Mouse (Mus musculus): ENCODE data around the gene Gsto1. TPM values are rescaled to one million over a fixed set of nuclear protein-coding genes. Genes with fewer than 3 reads are reported as not detected.

The Gsto1 gene
- polyA plus RNA-seq, 1 experiment from 2014 or later: 229 TPM

DNA sequence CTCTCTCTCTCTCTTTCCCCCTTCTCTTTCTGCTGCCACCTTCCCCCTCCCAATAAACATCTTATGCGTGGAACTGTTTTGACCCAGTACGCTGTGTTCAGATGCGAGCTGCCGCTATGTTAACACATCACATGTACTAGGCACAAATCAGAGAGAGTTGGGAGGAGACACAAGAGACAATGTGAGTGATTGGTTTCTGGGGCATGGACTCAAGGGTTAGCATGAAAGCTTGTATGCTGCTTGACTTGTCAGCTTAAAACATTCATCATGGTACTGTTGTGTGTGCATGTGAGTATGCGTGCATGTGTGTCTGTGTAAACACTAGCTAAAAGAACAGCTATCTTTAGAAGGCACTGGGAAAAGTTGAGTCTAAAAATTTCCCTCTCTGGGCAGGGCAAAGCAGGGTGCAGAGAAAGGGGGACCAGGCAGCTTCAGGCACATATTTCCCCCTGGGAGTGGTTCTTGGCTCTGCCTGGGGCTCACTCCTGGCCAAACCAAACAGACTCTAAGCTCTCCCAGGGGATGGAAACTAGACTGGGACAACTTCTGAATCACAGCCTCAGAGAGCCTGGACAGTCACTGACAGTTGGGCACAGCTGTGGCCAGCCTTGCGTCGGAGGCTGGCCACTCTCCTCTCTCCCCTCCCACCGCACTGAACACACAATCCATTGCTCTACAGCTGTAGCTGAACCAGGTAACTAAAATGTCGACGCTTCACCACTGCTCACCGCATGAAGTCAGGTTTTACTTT, 37.0 kb downstream of the Gsto1 start:
- H3K4me1 ChIP-seq (replicated peaks): peaks cover 20% of the 10 kb centered on the region
- H3K4me3 ChIP-seq (replicated peaks): no peak overlapping the region
- peaks cover 46% of the 10 kb centered on the region for H3K36me3 ChIP-seq
- 78% methylated on average over 11 of the region's 11 CpGs for WGBS
- no peak overlapping the region for H3K9ac ChIP-seq (replicated peaks)
- H3K9me3 ChIP-seq: 0 out of 2 replicates have a peak, but pooled peaks cover 3% of the 10 kb centered on the region
- no peak overlapping the region for H3K4me2 ChIP-seq
- H3K27me3 ChIP-seq: no peaks in the 10 kb centered on the region
- ATAC-seq (ENCODE audit: insufficient number of reproducible peaks, insufficient read depth, low FRiP score, low TSS enrichment, low read depth): no peak
- no peak overlapping the region; the same call in 1 of the 2 replicates for H3K27ac ChIP-seq

DNA sequence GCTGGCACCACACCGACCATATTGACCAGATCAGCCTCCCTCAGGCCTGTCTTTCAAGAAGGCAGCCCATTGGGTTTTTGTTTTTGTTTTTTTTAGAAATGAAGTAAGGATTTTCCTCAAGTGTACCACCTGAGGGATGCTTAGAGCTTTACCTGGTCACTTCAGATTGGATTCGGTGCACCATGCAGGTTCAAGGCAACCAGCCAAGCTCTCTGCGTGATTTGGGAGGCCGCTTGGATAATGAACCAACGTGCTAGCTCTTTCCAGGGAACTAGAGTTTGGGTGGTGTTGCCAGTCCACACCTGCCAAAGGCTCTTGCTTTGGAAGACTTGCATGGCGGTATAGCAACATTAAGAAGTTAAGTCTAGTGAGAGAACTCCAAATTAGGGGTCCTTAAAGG, 38.3 kb downstream of the Gsto1 start:
- Histone ChIP-seq H3K36me3 (peaks cover 59% of the 10 kb centered on the region), H3K27me3 (no peaks in the 10 kb centered on the region), H3K9me3 (0 out of 2 replicates have a peak, but pooled peaks cover 3% of the 10 kb centered on the region), H3K4me3 (replicated peaks) (no peak overlapping the region), H3K9ac (replicated peaks) (no peak overlapping the region), H3K27ac (no peak overlapping the region), H3K4me2 (no peak overlapping the region), H3K4me1 (replicated peaks) (peaks cover 17% of the 10 kb centered on the region)
- no peak for ATAC-seq (ENCODE audit: insufficient number of reproducible peaks, insufficient read depth, low FRiP score, low TSS enrichment, low read depth)
- 92% methylated on average over 6 of the region's 6 CpGs for WGBS

GRCm38 (mm10) chr19:47898472-47899079, 43.8 kb downstream of the Gsto1 start:
- Histone ChIP-seq H3K9me3 (no peaks in the 10 kb centered on the region), H3K36me3 (peaks cover 63% of the 10 kb centered on the region), H3K9ac (replicated peaks) (no peak overlapping the region), H3K27me3 (no peaks in the 10 kb centered on the region), H3K27ac (no peak overlapping the region), H3K4me2 (no peak overlapping the region), H3K4me3 (replicated peaks) (no peak overlapping the region), H3K4me1 (replicated peaks) (peaks cover 32% of the 10 kb centered on the region)
- 81% methylated on average over 8 of the region's 8 CpGs for WGBS
- no peak for ATAC-seq (ENCODE audit: insufficient number of reproducible peaks, insufficient read depth, low FRiP score, low TSS enrichment, low read depth)

GRCm38 (mm10) chr19:47900012-47900411, 45.2 kb downstream of the Gsto1 start:
- H3K4me2 ChIP-seq: no peak overlapping the region
- H3K4me1 ChIP-seq (replicated peaks): peaks cover 40% of the 10 kb centered on the region
- ATAC-seq (ENCODE audit: insufficient number of reproducible peaks, insufficient read depth, low FRiP score, low TSS enrichment, low read depth): no peak
- 75% methylated on average over 6 of the region's 6 CpGs for WGBS
- H3K9me3 ChIP-seq: no peaks in the 10 kb centered on the region
- H3K27ac ChIP-seq: no peak overlapping the region
- H3K36me3 ChIP-seq: peaks cover 52% of the 10 kb centered on the region
- H3K27me3 ChIP-seq: no peaks in the 10 kb centered on the region
- H3K9ac ChIP-seq (replicated peaks): no peak overlapping the region
- H3K4me3 ChIP-seq (replicated peaks): no peak overlapping the region

GRCm38 (mm10) chr19:47900558-47900957, 45.8 kb downstream of the Gsto1 start:
- no peaks in the 10 kb centered on the region for H3K27me3 ChIP-seq
- peaks cover 46% of the 10 kb centered on the region for H3K36me3 ChIP-seq
- WGBS: 86% methylated on average over 10 of the region's 10 CpGs
- no peak for ATAC-seq (ENCODE audit: insufficient number of reproducible peaks, insufficient read depth, low FRiP score, low TSS enrichment, low read depth)
- no peak overlapping the region for H3K27ac ChIP-seq
- no peak overlapping the region for H3K4me3 ChIP-seq (replicated peaks)
- peaks cover 45% of the 10 kb centered on the region for H3K4me1 ChIP-seq (replicated peaks)
- H3K9ac ChIP-seq (replicated peaks): no peak overlapping the region; the same call in 1 of the 2 replicates
- H3K9me3 ChIP-seq: no peaks in the 10 kb centered on the region
- H3K4me2 ChIP-seq: no peak overlapping the region

DNA sequence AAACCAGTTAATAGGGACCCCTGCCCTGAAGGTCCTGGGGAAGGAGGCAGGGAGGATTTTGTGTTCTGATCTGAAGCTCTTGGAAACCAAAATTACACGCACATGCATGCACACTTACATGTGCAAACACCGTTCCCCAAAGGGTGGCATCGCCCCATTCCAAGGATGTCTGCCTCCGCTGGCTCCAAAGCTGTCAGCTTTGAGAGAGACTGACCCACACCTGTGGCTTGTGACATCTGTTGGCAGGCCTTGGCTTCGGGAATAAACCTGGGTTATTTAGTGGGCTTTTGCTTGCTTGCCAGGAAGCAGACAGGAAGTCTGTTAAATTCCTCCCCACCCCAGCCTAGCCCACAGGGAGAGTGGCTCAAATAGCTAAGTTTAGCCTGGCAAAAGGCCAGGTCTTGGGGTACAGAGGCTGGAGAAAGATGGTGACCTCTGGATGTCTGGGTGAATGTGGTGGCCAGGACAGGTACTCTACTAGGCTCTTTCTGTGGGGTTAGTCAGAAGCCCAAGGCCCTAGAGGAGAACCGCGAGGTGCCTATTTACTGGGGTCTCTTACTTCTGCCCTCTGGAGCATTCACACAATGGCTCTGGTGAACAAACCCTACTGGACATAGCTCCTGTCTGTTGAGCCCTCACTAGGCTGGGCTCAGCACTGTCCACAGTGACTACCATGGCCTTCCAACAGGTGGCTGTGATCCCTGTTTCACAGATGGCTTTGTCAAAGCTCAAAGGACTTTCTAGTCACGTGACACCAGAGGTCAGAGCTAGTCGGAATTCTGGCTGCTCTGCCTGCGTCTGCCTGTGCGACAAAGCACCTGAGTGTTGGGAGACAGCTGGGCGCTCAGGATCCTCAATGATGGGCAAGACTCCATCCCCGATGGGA, 47.8 kb downstream of the Gsto1 start:
- H3K4me2 ChIP-seq: peak overlapping the region; percentile 33
- peak overlapping the region; percentile 86 for H3K27ac ChIP-seq
- H3K9me3 ChIP-seq: no peaks in the 10 kb centered on the region
- 50% methylated on average over 13 of the region's 13 CpGs for WGBS
- no peak overlapping the region for H3K4me3 ChIP-seq (replicated peaks)
- peaks cover 33% of the 10 kb centered on the region for H3K36me3 ChIP-seq
- H3K9ac ChIP-seq (replicated peaks): no peak overlapping the region
- ATAC-seq (ENCODE audit: insufficient number of reproducible peaks, insufficient read depth, low FRiP score, low TSS enrichment, low read depth): peak; percentile 29
- peaks cover 47% of the 10 kb centered on the region for H3K4me1 ChIP-seq (replicated peaks)
- no peaks in the 10 kb centered on the region for H3K27me3 ChIP-seq

- Histone ChIP-seq H3K9me3 (no peaks in the 10 kb centered on the region), H3K27ac (peak overlapping the region; percentile 86; the same call in 1 of the 2 replicates), H3K4me2 (0 out of 2 replicates have a peak overlapping the region, but pooled peaks have one; percentile 4), H3K9ac (replicated peaks) (0 out of 2 replicates have a peak overlapping the region, but pooled peaks have one; percentile 12), H3K4me1 (replicated peaks) (peaks cover 54% of the 10 kb centered on the region), H3K27me3 (no peaks in the 10 kb centered on the region), H3K4me3 (replicated peaks) (no peak overlapping the region), H3K36me3 (peaks cover 24% of the 10 kb centered on the region; the same call in 1 of the 2 replicates)
- WGBS: 63% methylated on average over 4 of the region's 4 CpGs
- ATAC-seq (ENCODE audit: insufficient number of reproducible peaks, insufficient read depth, low FRiP score, low TSS enrichment, low read depth): no peak
Measured at GRCm38 (mm10) chr19:47903679-47904078, 48.9 kb downstream of the Gsto1 start.

- peaks cover 18% of the 10 kb centered on the region; the same call in 1 of the 2 replicates for H3K36me3 ChIP-seq
- ATAC-seq (ENCODE audit: insufficient number of reproducible peaks, insufficient read depth, low FRiP score, low TSS enrichment, low read depth): no peak
- H3K4me1 ChIP-seq (replicated peaks): peaks cover 67% of the 10 kb centered on the region
- no peaks in the 10 kb centered on the region for H3K27me3 ChIP-seq
- H3K9me3 ChIP-seq: no peaks in the 10 kb centered on the region
- no peak overlapping the region for H3K4me2 ChIP-seq
- WGBS: 96% methylated on average over 4 of the region's 4 CpGs
- H3K27ac ChIP-seq: peak overlapping the region; percentile 12; the same call in 1 of the 2 replicates
- 0 out of 2 replicates have a peak overlapping the region, but pooled peaks have one; percentile 8 for H3K9ac ChIP-seq (replicated peaks)
- no peak overlapping the region for H3K4me3 ChIP-seq (replicated peaks)
Measured at GRCm38 (mm10) chr19:47905081-47905480, 50.3 kb downstream of the Gsto1 start.

GRCm38 (mm10) chr19:47905603-47906002, 50.8 kb downstream of the Gsto1 start:
- Histone ChIP-seq H3K4me2 (no peak overlapping the region), H3K27ac (0 out of 2 replicates have a peak overlapping the region, but pooled peaks have one; percentile 12)
- 92% methylated on average over 5 of the region's 5 CpGs for WGBS

GRCm38 (mm10) chr19:47907596-47907995, 52.8 kb downstream of the Gsto1 start:
- Histone ChIP-seq H3K27ac (no peak overlapping the region), H3K4me1 (replicated peaks) (peaks cover 59% of the 10 kb centered on the region), H3K9ac (replicated peaks) (no peak overlapping the region), H3K36me3 (peaks cover 28% of the 10 kb centered on the region), H3K27me3 (no peaks in the 10 kb centered on the region), H3K4me3 (replicated peaks) (no peak overlapping the region), H3K9me3 (no peaks in the 10 kb centered on the region), H3K4me2 (no peak overlapping the region)
- 87% methylated on average over 9 of the region's 9 CpGs for WGBS
- ATAC-seq (ENCODE audit: insufficient number of reproducible peaks, insufficient read depth, low FRiP score, low TSS enrichment, low read depth): no peak

More at GRCm38 (mm10) chr19:47905603-47906002, 50.8 kb downstream of the Gsto1 start:
- no peaks in the 10 kb centered on the region for H3K27me3 ChIP-seq
- no peak overlapping the region for H3K9ac ChIP-seq (replicated peaks)
- no peak for ATAC-seq (ENCODE audit: insufficient number of reproducible peaks, insufficient read depth, low FRiP score, low TSS enrichment, low read depth)
- H3K4me3 ChIP-seq (replicated peaks): no peak overlapping the region
- H3K4me1 ChIP-seq (replicated peaks): peaks cover 67% of the 10 kb centered on the region
- peaks cover 13% of the 10 kb centered on the region; the same call in 1 of the 2 replicates for H3K36me3 ChIP-seq
- no peaks in the 10 kb centered on the region for H3K9me3 ChIP-seq

All from limb, embryonic 12.5 days (tissue).